Mouse (Mus musculus) WW6 (cell line): ENCODE data around the gene Cubn.

Experiments used
- DNase-seq: peaks from one replicate; pipeline ENCODE4 v3.0.0-alpha.2; 2013; ENCODE audit warnings: low read depth, low spot score

Gene Cubn

GRCm38 (mm10) chr2:13408333-13408732 lies 83.3 kb downstream of the Cubn start:
- DNase-seq: no peak

- DNase-seq: no peak
These were observed 83.9 kb downstream of the Cubn start for GRCm38 (mm10) chr2:13407698-13408097.

DNA sequence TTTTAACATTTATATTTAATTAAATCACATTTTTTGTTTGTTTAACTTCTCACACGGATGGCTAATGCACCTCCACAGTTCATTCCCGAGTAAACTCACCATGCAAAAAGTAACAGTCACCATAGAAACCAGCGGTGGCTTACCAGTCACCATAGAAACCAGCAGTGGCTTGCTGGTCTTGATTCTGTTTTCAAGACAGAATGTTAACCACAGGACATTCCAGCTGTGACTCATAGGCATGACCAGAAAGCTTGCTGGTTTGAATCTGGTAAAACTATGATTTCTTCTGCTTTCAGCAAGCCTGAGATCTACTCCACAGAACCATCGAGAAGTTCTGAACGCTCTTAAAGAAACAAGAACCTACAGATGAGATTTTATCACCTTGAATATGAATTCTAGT lies 84.3 kb downstream of the Cubn start:
- DNase-seq: no peak

- no peak for DNase-seq
These were observed 86.5 kb downstream of the Cubn start for GRCm38 (mm10) chr2:13404986-13405678.

GRCm38 (mm10) chr2:13400831-13401230 lies 90.8 kb downstream of the Cubn start:
- no peak for DNase-seq

DNA sequence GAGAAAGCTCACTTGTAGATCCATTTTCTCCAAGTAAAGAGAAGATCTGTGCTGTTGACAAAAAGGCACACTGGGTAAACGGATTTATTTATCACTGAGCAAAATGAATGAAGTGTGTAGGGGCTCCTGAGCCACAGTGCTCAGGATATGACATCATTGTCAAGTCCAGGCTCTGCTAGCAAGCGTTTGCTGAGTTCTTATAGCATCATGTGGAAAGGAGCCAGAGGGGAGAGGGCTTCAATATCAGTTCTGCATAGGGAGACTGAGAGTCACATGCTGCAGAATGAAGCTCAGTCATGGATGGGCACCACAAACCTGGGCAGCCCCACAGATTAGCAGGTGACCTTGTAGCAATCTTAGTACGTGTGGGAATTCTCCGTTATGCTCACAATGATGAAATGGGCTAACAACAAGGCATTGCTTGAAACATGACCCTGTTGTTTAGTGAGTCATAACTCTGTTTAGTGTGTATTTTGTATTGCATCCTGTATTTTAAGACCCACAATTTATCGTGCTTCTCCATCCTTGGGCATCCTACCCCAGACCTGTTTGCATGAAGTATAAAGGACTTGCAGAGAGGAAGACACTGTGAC lies 92.0 kb downstream of the Cubn start:
- DNase-seq: no peak

GRCm38 (mm10) chr2:13398955-13399354 lies 92.7 kb downstream of the Cubn start:
- no peak for DNase-seq

GRCm38 (mm10) chr2:13398551-13398950 lies 93.1 kb downstream of the Cubn start:
- no peak for DNase-seq

DNA sequence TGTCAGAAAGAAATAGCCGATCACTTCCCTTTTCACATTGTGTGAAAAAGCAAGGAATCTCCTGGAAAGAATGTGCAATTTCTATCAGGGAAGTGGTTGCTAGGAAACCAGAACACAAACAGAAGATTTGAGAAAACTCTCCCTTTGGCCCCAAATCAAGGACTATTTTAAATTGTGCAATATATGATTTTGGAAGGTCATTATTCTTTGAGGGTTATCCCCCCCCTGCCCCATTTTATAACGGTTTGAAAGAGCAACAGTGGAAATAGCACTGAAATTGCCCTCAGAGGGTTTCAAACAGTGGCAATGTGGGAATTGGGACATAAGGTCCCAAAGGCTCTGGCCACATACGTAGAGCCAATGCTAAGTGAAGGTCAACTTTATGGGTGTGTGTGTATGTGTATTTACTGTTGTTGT lies 95.5 kb downstream of the Cubn start:
- no peak for DNase-seq

DNA sequence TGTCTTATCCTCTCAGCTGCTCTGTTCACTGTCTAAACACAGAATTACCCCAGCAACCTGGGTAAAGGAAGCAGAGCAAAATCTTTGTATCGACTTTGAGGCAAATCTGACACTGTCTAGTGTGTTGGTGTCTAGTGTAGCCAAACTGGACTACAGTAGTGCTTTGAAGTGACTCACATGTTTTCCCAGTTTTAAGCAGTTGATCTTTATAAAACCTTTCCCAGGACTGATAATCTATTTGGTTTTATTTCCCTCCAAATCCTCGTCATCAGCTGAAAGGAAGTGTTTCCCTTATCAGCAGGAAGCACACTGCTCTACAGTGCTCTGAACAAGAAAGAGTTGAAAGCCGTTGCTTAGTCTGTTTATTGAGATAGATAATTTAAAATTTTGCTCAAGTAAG lies 100.6 kb downstream of the Cubn start:
- no peak for DNase-seq

GRCm38 (mm10) chr2:13386631-13387030 lies 105.0 kb downstream of the Cubn start:
- DNase-seq: no peak

DNA sequence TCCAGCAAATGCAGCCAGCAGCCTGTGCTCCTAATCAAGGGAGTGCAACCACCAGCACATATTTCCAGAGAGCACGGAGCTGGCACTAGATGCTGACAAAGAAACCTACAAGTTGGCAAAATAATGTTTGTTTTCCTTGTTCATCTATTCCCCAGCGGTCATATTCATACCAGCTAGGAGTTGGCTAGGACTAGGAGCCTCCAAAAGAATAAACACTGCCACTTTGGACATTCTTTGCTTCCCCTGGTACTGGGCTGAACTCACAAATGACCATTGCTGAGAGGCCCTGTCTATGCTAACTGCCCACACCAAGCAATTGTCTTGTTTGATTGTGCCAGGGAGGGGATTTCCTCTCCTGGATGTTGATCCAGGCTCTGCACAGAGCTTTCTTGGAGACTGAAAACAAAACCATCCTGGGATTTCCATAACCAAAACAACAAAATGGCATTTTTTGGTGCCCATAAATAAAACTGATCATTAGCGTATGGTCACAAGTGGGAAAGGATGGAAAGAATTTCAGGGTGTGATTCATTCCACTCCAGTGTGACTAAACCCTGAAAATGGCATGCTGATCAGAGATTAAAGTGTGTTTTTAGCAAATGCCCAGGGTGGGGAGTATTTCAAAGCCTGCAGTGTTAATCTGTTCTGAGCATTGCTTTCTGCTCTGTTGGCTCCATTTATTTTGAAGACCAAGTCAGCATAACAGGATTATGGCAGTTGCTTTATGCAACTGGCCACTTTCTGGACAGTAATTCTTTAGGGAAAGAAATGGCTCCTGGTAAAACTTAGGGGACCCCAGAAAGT lies 105.9 kb downstream of the Cubn start:
- DNase-seq: no peak

DNA sequence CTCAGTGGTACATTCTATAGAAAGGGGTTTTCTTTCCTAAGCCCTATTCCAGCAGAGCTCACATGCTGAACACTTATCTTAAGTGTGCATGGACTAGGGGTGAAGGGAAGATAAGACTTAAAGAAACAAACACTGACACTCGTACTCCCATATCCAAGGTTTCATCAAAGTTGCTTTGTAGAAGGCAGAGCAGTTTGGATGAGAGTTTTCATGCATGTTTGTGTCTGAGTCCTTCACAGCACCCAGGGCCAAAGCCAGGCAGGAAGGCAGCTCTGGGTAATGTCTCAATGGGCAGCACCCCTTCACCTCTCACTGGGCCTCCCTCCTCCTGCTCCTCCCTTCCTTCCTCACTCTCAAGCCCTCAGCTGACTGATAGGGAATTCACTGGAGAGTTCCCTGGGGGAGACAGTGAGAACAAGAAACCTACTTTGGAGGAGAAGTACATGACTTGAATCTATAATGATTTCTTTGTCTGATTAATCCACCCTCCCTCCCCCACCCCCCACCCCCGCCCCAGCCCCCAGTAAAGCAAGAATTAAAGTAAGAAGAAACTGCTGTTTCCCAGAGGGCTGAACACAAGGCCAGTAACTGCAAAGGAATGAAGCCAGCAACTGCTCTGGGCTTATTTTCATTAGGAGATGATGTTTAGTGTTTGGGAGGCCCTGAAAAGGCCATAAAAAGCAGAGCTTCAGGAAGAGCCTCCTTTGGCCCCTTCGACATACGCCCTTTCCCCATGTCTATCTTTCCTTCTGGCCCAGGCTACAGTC lies 106.7 kb downstream of the Cubn start:
- no peak for DNase-seq

- DNase-seq: no peak
These were observed 115.4 kb downstream of the Cubn start for GRCm38 (mm10) chr2:13376166-13376565.

DNA sequence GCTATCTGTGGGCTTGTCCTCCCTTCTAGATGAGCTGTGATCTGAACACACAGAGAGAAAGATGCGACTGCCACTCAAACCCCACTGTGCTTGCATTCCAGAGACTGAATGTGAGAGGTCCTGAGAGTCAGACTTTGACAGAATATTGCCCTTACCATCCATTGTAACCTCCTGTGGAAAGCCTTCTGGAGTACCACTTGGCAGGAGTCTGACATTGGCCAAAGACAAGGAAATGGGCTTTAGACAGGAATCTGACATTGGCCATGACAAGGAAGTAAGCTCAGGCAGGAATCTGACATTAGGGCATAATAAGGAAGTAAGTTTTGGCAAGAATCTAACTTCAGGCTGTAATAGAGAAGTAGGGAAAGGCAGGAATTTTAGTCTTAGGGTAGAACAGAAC lies 118.3 kb downstream of the Cubn start:
- DNase-seq: no peak

DNA sequence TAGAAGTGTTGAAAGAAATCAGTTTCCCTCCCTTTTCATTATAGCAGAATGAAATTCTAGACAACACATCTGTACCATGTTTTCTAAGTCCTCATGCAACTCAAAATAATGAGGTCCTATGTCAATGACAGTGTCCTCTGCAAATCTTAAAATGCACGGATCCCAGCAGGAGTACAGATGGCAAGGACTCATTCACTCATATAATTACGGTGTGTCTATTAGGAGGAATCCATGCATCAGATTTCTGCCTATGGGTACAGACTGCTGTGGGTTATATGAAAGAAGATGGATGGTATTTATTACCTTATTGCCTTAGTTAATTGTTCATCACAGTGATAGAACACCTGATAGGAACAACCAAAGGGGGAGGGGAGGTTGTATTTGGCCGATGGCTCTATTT lies 118.8 kb downstream of the Cubn start:
- DNase-seq: no peak

DNA sequence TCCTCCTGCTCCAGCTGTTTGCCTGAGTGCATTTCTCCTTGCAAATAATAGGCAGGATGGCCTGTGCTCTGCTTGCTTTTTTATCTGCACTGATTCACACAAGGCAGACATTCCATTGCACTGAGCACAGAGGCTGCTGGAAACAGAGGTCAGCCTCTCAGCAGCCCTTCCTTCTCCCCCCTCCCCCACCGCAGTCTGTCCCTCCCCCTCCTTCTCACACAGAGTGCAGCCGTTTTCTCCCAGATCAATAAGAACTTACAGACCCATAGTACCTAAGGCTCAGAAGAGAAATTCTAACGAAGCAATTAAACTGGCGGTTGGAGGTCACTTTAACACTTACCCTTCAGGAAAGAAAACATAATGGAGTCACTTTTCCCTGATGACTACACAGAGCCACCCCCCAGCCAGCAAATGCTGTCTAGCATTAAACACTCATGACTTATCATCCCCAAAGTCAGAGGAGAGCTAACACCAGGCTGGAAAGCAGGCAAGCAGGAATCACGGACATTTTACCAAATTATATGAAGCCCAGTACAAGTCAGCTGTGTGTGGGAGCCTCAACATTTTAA lies 119.3 kb downstream of the Cubn start:
- DNase-seq: no peak

- no peak for DNase-seq
These were observed 119.8 kb downstream of the Cubn start for GRCm38 (mm10) chr2:13371797-13372170.

DNA sequence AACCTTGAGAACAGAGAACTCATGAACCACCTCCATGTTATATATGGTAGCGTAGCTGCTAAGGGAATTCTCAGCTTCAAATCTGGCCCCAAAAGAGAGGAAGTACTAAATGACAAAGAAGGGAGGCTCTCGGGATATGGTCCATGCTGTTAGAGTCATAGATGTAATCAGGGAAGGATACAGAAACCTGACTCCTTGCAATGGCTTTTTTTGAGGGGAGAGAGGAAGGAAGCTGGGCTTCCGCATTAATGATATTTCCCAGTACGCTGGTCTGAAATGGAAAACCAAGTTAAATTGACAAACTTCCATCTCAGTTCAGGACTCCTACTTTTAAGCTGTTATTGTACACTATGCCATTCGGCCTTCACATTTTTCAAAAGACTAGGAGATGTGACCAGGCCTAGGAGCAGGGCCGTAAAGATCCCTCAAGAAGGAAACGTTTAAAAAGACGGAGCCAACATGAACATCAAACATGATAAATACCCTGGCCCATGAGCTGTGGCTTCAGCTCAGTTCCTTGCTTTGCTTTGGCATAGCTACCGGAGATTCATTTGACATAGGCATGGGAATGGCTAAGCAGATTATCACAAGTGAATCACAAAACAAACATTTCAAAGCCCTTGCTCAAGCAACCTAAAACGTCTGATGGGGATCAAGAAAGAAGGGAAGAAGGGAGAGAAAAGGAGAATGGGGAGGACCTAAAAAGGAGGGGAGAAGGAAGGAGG lies 120.4 kb downstream of the Cubn start:
- DNase-seq: no peak

GRCm38 (mm10) chr2:13370556-13370955 lies 121.1 kb downstream of the Cubn start:
- peak; percentile 38 for DNase-seq

DNA sequence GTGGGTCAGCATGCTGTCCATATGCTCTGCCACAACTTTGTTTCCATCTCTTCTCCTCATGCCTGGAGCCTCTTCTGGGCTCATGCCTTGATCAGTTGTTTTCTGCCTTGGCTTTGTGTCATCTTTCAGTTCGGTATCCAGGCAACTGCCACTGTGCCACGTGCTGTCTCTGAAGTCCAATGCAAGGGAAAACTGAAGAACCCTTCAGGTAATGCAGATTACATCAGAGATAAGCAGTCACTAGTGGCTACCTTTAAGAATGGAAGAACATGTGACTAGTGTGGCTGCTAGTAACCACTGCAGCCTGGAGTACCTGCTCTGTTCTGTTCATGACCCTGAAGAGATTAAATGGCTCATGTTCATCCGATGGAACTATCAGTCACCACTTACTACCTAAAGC lies 123.1 kb downstream of the Cubn start:
- DNase-seq: no peak
